Mouse (Mus musculus) urinary bladder, postnatal 14 days (tissue): ENCODE results near the gene Gabrr1.
"Not testable (repeated sequence)": the region's sequence is repeated elsewhere in the genome, so short reads cannot be mapped to it uniquely, and the experiment has no call there.

Experiments used
- DNase-seq: peaks from one replicate; pipeline ENCODE4 v3.0.0; 2021; ENCODE audit warnings: low spot score

The Gabrr1 gene

DNA sequence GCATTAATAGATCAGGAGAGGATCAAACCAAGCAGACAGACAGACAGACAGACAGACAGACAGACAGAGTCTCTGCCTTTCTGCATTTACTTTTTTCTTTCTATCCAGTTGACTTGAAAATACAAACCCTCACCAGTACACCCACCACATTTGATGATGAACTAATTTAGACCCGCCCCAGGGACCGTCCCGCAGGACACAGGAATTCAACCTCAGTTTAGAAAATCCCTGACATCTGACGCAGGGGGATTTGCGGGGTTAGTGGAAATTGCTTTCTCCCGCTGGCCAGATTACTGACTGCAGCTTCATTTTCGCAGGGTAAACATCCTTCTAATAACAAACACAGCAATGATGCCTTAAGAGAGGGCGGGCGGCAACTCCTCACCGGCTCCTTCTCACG is at the start of gene Gabrr1:
TSS of gene Gabrr1 (plus strand) at position 301 of the 400 bp plus-strand sequence.
- DNase-seq: no peak

DNA sequence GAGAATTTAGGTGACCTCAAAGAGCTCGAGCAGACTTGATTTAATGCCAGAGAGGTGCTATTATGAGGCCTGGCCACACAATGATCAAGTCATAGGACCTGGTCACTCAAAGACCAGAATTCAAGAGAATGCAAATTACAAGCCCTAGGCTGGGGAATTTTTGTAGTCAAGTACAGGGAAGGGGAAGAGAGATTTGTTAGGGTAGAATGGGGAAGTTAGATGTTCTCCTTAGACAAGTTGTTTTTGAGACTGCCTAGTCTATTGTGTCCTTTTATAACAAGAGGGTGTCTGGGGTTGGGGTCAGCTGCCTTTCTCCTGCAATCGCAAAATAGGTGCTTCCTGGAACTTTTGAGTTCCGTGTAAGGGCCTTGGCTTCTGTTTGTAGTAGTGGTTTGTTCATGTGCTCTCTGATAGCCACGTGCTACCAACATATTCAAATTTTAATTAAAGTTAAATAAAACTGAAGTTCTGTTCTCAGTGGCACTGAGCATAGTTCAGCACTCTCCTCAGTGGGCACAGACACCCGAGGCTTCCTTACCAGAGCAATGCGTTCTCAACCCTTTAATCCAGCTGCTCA is 33.1 kb upstream of the Gabrr1 start:
- no peak for DNase-seq

- DNase-seq: no peak
Measured at GRCm38 (mm10) chr4:33109720-33110458, 22.4 kb upstream of the Gabrr1 start.

GRCm38 (mm10) chr4:33110845-33111244 is 21.5 kb upstream of the Gabrr1 start:
- no peak for DNase-seq

DNA sequence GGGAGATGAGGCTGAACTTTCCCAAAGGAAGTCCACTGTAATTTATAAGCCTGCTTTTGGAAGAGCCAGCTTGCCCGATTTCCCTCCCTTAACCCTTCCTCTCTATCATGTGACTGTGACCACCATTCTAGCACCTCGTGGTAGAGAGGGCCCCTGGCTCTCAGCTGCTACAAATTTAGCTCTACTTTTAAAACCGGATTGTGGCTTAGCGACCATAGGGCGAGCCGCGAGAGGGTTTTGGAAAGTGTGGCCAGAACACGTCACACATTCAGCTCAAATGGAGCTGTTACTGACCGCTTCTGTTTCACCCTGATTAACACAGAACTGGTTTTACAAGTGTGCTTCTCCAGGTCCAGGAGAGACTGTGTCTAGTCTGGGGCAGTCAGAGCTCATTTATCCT is 21.0 kb upstream of the Gabrr1 start:
- DNase-seq: no peak

- not testable (repeated sequence) for DNase-seq
Measured at GRCm38 (mm10) chr4:33112866-33113265, 19.5 kb upstream of the Gabrr1 start.

DNA sequence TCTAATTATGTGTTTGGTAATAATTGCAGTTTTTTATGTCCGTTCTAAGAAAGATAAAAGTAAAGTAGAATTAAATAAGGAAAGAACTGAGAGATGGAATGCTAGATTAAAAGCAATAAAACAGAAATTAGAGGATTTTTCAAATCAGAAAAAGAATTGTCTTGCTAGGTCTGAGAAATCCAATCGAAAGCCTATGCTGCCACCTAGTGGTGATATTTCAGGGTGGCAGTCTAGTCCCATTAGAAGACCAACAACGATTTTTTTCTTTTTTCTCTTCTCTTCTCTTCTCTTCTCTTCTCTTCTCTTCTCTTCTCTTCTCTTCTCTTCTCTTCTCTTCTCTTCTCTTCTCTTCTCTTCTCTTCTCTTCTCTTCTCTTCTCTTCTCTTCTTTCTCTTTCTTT is 13.2 kb upstream of the Gabrr1 start:
- peak; percentile 83 for DNase-seq

GRCm38 (mm10) chr4:33124493-33124892 is 7.8 kb upstream of the Gabrr1 start:
- DNase-seq: peak; percentile 39

- DNase-seq: no peak
Measured at GRCm38 (mm10) chr4:33125409-33126084, 6.8 kb upstream of the Gabrr1 start.

GRCm38 (mm10) chr4:33146679-33147291 is 14.5 kb downstream of the Gabrr1 start:
- no peak for DNase-seq

- DNase-seq: peak; percentile 57
Measured at GRCm38 (mm10) chr4:33147825-33148224, 15.5 kb downstream of the Gabrr1 start.

DNA sequence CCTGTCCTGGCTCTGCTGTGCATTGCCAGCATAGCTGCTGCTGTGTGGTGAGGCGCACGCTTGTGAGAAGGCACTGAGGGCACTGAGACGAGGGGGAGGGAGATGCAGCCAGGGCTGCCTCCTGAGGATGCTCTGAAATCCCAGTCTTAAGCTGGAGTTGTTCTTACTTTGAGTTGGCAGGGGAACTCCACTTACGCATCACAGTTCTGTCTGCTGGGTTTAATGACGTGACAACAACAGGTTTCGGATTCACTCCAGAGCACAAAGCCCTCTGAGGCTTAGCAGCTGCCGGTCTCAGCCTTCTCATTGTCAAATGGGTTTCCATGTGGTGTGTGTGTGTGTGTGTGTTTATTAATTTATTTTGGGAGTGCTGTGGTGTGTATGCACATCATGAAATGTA is 16.8 kb downstream of the Gabrr1 start:
- no peak for DNase-seq

GRCm38 (mm10) chr4:33152087-33153038 is 20.0 kb downstream of the Gabrr1 start:
- no peak for DNase-seq

- no peak for DNase-seq
Measured at GRCm38 (mm10) chr4:33183477-33183876, 51.2 kb downstream of the Gabrr1 start.

DNA sequence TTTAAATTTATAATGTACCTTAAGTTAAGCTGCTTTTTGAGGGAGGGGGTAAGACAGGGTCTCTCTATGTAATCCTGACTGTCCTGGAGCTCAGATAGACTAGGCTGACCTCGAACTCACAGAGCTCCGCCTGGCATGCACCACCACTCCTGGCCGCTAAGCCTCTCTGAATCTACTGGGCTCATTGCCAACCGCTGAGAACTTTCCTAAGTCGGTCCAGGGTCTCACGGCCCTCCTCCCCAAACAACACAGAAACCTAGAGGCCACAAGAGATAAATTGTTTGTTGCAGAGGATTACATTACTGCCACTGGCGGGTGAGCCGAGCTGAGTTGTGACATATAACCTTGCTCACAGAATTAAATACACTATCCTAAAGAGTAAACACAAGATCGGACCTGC is 55.8 kb downstream of the Gabrr1 start:
- DNase-seq: peak; percentile 31

DNA sequence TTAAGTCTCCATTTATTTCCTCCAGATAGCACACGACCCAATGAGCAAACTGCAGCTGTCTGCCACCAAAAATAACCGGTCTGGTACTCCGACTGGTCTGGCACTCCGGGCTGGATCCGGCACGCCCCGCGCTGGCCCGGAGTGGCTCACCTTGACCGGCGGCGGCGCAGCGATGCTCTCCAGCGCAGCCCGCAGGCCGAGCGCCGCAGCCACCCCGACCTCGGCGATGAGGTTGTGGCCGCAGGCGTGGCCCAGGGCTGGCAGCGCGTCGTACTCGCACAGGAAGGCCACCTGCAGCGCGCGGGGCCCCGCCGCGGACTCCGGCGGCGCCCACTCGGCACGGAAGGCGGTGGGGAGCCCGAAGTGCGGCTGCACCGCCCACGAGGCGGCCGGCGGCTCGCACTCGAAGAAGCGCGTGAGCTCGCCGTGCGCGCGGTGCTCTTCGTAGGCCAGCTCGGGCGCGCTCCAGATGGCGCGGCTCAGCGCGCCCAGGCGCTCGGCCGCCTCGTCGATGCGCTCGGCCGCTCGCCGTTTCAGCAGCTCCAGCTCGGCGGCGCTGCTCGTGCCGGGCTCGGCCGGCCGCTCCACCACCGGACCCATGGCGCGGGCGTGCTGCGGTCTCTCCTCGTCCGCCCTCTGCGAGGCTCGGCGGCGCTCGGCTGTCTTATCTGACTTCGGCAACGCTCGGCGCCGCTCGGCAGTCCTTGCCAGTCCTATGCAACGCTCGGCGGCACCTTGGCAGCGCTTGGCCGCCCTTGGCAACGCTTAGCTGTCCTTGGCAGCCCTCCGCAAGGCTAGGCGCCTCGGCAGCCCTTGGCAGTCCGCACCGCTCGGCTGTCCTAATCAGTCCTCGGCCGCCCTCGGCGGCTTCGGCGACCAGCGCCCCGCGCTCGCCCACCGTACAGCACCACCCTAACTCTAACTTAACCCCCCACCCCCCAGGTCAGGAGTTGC is 56.7 kb downstream of the Gabrr1 start:
- DNase-seq: peak; percentile 83

DNA sequence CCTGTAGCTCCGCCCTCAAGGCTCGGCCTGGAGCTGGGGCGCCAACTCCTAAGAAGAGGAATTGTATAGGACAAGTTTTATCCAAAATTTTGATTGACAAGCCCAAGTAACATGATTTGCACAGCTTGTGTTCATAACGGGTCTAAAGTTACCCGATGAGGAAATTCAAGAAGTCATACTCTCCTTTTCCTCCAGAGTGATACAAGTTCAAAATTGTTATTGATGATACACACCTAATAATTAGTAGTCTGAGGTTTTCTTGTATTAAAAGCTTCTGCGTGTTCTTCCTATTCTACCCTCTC is 57.4 kb downstream of the Gabrr1 start, which contains the start of gene Pm20d2:
TSS of gene Pm20d2 (minus strand) at position 3 of the 302 bp plus-strand sequence.
- no peak for DNase-seq

GRCm38 (mm10) chr4:33198117-33198516 is 65.8 kb downstream of the Gabrr1 start:
- DNase-seq: no peak

GRCm38 (mm10) chr4:33204682-33205081 is 72.4 kb downstream of the Gabrr1 start:
- peak; percentile 42 for DNase-seq

- no peak for DNase-seq
Measured at GRCm38 (mm10) chr4:33207551-33207950, 75.2 kb downstream of the Gabrr1 start.
